Mouse (Mus musculus) kidney, adult 2 months (tissue): Measurements from ENCODE around the gene 1700042G07Rik. TPM values are rescaled to one million over a fixed set of nuclear protein-coding genes. Genes with fewer than 3 reads are reported as not detected.
"Not testable (repeated sequence)": the region's sequence is repeated elsewhere in the genome, so short reads cannot be mapped to it uniquely, and the experiment has no call there.

ENCODE experiments used
- DNase-seq: peaks from one replicate; pipeline ENCODE4 v3.0.0; 2021
- H3K27ac ChIP-seq: fragments of 200-500 bp; 2 replicates; pipeline ENCODE4 v1.5.1; 2012; ENCODE audit warnings: low read depth, low read length, control low read depth, inconsistent platforms; ENCODE audit not compliant: insufficient read depth
- H3K27me3 ChIP-seq: fragments of 200-500 bp; replicated peaks from 2 replicates; pipeline ENCODE4 v1.6.1; 2012; ENCODE audit warnings: mild to moderate bottlenecking, moderate library complexity, low read length, inconsistent platforms; ENCODE audit not compliant: control insufficient read depth, insufficient read depth
- H3K36me3 ChIP-seq: fragments of 200-500 bp; 2 replicates; pipeline ENCODE4 v1.6.1; 2012; ENCODE audit warnings: mild to moderate bottlenecking, moderate library complexity, low read length, inconsistent platforms; ENCODE audit not compliant: control insufficient read depth, insufficient read depth
- H3K4me1 ChIP-seq: fragments of 200-500 bp; 2 replicates; pipeline ENCODE4 v1.6.1; 2011; ENCODE audit warnings: low read length; ENCODE audit not compliant: control insufficient read depth, insufficient read depth
- H3K4me3 ChIP-seq: fragments of 200-500 bp; 2 replicates; pipeline ENCODE4 v1.5.1; 2011; ENCODE audit warnings: mild to moderate bottlenecking, low read depth, low read length, control low read depth; ENCODE audit not compliant: insufficient read depth
- CTCF ChIP-seq: fragments of 200-500 bp; conservative IDR thresholded peaks from 2 replicates; pipeline ENCODE4 v1.5.1; 2011; ENCODE audit warnings: low read depth, mild to moderate bottlenecking, control low read depth, low read length, moderate library complexity, mixed read lengths; ENCODE audit not compliant: insufficient read depth, insufficient read length
- POLR2A ChIP-seq: fragments of 200-500 bp; IDR thresholded peaks from one replicate; pipeline ENCODE4 v1.6.1; 2011; ENCODE audit warnings: low read depth, low read length, control low read depth
- WGBS: fragments of 180-500 bp; shearing (Covaris S2); methylation state at CpG from one replicate; pipeline ENCODE4 v1.1.7; 2018; 5-methylcytosine and 5-hydroxymethylcytosine counted together
- polyA plus RNA-seq: library from polyadenylated mRNA; depleted of rRNA; stranded (reverse); fragments of >200 nt; gene quantifications from 2 replicates; pipeline ENCODE4 v1.2.3, GENCODE M21; 2012

The 1700042G07Rik gene
- polyA plus RNA-seq, 1 experiment: not detected

DNA sequence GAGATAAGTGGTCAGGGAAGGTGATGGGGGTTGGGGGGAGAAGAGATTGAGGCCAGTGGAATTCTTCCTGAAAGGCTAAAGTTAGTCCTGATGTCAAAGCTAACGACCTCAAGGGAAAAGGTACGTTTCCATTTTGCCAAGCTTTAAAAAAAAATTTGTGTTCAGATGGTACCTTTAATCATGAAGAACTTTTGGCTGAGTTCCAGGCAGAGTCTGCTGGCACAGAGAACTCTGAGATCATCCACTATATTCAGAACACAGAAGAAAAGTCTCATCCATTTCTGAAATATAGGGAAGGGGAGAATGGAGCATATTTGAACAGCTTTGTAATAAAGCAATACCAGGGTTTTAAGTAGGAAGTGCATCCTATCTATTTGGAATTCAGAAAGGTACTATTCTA lies 43.9 kb downstream of the 1700042G07Rik start:
- peak; percentile 52 for DNase-seq

DNA sequence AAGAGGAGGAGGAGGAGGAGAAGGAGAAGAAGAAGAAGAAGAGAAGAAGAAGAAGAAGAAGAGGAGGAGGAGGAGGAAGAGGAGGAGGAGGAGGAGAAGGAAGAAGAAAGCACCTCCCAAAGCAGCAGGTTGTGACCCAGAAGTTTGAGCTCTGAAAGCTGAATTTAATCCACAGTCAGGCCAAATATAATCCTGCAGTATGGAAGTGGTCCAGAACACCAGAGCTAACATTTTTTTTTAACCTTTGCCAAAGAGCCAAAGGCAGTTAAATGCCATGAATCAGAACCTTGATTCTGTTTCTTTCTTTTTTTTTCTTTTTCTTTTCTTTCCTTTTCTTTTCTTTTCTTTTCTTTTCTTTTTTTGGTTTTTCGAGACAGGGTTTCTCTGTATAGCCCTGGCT lies 44.5 kb downstream of the 1700042G07Rik start:
- 89% methylated on average over 1 of the region's 1 CpGs for WGBS
- not testable (repeated sequence) for H3K36me3 ChIP-seq, DNase-seq, H3K27me3 ChIP-seq, H3K4me1 ChIP-seq, H3K4me3 ChIP-seq, H3K27ac ChIP-seq

More for the DNA sequence above, 43.9 kb downstream of the 1700042G07Rik start:
- Histone ChIP-seq H3K27ac (no peak overlapping the region), H3K27me3 (no peaks in the 10 kb centered on the region), H3K4me1 (no peaks in the 10 kb centered on the region), H3K4me3 (no peak overlapping the region), H3K36me3 (no peaks in the 10 kb centered on the region)
- 37% methylated on average over 2 of the region's 2 CpGs for WGBS
- TF ChIP-seq CTCF: no peak
- no peak for TF ChIP-seq POLR2A

DNA sequence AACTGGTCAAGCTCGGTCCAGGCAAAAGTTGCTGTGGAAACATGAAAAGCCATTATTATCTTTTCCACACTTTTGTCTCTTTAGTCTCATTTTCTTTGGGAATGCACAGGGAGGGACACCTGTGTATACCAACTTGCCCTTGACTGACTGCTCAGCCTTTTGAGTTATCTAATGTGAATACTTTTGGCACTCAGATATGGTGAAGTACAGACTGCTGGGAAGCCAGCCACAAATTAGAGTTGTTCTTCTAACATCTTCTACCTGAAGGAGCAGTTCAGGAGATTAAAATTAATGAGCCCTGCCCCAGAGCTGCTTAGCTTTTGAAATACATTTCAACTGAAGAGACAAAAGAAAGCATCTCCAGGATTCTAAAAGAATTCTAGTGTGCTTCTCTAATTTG lies 45.9 kb downstream of the 1700042G07Rik start:
- no peak for DNase-seq
- TF ChIP-seq CTCF: no peak
- TF ChIP-seq POLR2A: no peak
- H3K36me3 ChIP-seq: no peaks in the 10 kb centered on the region
- no peaks in the 10 kb centered on the region for H3K4me1 ChIP-seq
- H3K27me3 ChIP-seq: no peaks in the 10 kb centered on the region
- no peak overlapping the region for H3K4me3 ChIP-seq
- 89% methylated on average over 1 of the region's 1 CpGs for WGBS
- no peak overlapping the region for H3K27ac ChIP-seq

DNA sequence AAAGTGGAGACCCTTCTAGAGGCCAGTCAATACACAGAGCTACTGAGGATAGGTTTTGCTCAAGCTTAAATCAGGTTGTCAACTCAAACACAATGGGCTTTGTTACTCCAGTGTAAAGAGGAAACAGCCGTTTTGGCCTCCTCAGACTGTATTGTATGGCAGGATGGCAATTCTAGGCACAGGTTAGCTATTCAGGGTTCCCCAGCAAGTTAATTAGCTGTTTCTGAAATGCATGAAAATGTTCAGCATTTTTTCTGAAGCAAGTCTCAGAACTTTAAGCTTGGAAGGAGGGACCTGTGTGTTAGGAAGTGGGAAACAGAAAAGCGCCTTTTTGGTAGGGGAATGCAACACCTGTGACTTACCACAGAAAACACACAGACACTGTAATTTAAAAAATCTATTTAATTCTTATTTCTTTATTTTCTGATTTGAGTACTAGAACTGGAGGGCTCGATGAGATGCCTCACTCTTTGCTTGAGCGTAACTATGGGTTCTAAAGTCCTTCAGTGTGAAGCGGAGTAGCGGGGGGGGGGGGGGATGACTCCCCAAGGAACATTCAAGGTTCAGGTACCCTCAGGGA lies 47.0 kb downstream of the 1700042G07Rik start:
- Histone ChIP-seq H3K27ac (peak overlapping the region; percentile 69), H3K36me3 (no peaks in the 10 kb centered on the region), H3K4me1 (no peaks in the 10 kb centered on the region), H3K27me3 (no peaks in the 10 kb centered on the region), H3K4me3 (peak overlapping the region; percentile 82)
- no peak for TF ChIP-seq POLR2A
- no peak for TF ChIP-seq CTCF
- peak; percentile 54 for DNase-seq
- 17% methylated on average over 6 of the region's 6 CpGs for WGBS

DNA sequence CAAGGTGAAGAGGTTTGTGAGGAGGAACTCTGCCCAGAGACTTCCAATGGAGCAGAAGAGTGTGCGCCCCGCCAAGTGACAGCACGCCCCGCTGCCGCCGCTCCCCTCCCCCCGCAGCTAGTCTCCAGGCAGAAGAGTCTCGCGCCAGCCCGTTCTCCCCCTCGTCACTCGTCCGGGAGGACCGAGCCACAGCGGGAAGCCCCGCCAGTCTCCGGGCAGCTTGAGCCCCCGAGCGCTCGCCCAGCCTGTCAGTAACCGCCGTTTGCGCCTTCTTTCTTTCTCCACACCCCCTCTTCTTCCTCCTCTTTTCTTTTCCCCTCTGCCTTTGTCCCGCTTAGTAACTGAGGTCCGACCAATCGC lies 47.6 kb downstream of the 1700042G07Rik start:
- H3K36me3 ChIP-seq: no peaks in the 10 kb centered on the region

DNA sequence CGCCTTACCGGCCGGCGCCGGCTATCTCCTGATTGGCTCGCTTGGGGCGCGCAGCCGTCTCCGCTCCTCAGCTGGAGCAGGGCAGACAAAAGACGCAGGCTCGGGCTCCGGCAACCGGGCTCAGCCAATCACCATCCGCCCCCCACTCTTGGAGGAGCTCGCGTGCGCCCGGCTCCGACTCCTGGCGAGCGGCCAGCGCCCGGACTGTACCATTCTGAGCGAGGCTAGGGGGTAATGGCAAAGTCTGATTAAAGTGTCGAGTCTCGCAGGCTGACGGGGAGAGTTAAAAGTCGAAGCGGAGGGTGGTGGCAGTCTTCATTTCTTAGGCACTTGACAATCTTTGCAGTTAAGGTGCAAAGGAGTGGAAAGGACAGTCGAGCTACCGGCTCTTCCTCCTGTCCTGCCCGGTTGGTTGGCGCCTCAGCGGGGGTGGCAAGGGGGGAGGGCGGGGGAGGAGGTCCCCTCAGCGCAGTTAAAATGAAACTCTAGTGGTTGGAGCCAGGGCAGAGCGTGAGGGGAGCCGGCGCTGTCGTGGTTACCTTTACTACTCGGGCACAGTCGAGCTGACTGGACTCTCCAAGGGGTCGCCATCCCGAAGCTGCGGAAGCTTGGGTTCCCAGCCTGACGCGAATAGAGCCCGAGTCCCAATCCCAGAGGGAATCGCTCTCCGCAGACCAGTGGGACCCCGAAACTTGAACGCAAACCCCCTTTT lies 48.1 kb downstream of the 1700042G07Rik start, which contains the start of gene Pik3r3:
TSS of gene Pik3r3 (plus strand) at position 479 of the 712 bp plus-strand sequence.
- WGBS: under 1% methylated on average over 53 of the region's 53 CpGs
- Histone ChIP-seq H3K27me3 (no peaks in the 10 kb centered on the region), H3K4me3 (peak within 1 kb of the TSS; percentile 82), H3K27ac (peak within 1 kb of the TSS; percentile 96), H3K4me1 (no peaks in the 10 kb centered on the region), H3K36me3 (no peaks in the 10 kb centered on the region)
- TF ChIP-seq CTCF (no peak), POLR2A (peak; percentile 99)
- DNase-seq: peak; percentile 99

More for the DNA sequence above, 47.6 kb downstream of the 1700042G07Rik start:
- H3K27ac ChIP-seq: peak overlapping the region; percentile 96
- WGBS: 2% methylated on average over 24 of the region's 26 CpGs
- no peaks in the 10 kb centered on the region for H3K4me1 ChIP-seq
- no peaks in the 10 kb centered on the region for H3K27me3 ChIP-seq
- no peak for DNase-seq
- H3K4me3 ChIP-seq: peak overlapping the region; percentile 82
- no peak for TF ChIP-seq POLR2A

DNA sequence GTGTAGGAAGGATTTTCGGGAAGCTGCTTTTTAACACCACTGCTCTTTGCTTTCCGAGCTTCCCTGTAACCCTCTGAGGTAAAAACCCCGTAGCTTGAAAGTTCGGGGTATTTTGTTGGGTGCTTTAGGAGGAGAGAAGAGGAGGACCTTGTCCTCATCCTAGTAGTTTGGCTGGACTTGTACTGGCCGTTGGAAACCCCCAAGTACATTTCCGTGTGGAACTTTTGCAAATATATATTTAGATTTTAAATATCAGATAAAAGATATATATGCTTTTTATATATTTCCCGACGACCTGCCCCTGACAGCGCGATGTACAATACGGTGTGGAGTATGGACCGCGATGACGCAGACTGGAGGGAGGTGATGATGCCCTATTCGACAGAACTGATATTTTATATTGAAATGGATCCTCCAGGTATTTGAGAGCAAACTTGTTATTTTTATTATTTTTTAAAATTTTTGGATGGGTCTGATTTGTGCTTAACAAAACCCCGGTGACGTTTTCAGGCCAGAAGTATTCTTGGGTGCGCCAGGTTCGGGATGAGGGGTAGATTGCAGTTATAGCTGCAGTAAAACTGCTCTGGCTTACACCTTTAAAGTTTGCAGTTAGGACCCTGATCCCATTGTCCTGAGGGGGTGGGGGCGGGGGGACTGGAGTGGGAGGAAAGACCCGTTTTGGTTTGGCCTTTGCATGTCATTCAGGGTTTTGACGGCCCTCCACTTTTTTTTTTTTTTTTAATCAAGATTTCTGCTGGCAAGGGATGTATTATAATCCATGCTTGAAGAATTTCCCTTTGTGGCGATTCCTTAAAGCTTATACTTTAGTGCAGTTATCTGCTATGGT lies 49.0 kb downstream of the 1700042G07Rik start:
- 3% methylated on average over 23 of the region's 23 CpGs for WGBS
- Histone ChIP-seq H3K4me3 (peak overlapping the region; percentile 64), H3K27ac (peak overlapping the region; percentile 78), H3K27me3 (no peaks in the 10 kb centered on the region), H3K4me1 (no peaks in the 10 kb centered on the region), H3K36me3 (no peaks in the 10 kb centered on the region)
- DNase-seq: peak; percentile 34
- no peak for TF ChIP-seq POLR2A
- TF ChIP-seq CTCF: no peak
